Mouse (Mus musculus): ENCODE measurements at regions not wholly inside any gene's neighbourhood (a gene's known extent, or its start where the extent isn't known, plus 50 kb on each side); places are given as distances from the start of the nearest gene placed in this dataset.

- no peaks in the 10 kb centered on the region for H3K27me3 ChIP-seq (ENCODE audit: insufficient read depth, low read length)
- no peaks in the 10 kb centered on the region for H3K36me3 ChIP-seq (ENCODE audit: insufficient read depth, low read length)
- H3K9me3 ChIP-seq (ENCODE audit: low read length): no peaks in the 10 kb centered on the region
- no peak overlapping the region for H3K4me3 ChIP-seq (replicated peaks; ENCODE audit: low read length)
- peaks cover 7% of the 10 kb centered on the region for H3K4me1 ChIP-seq (replicated peaks; ENCODE audit: low read depth, low read length)
- TF ChIP-seq CTCF (conservative IDR thresholded peaks at IDR 0.05; ENCODE audit: low read length): no peak
- no peak for TF ChIP-seq NANOG (IDR thresholded peaks at IDR 0.05; ENCODE audit: borderline replicate concordance, low read length)
- no peak for TF ChIP-seq POU5F1 (IDR thresholded peaks at IDR 0.05; ENCODE audit: borderline replicate concordance, low read length)
These were observed 99.0 kb upstream of the Rnaseh2b start for GRCm38 (mm10) chr14:62193371-62193770.

- no peaks in the 10 kb centered on the region for H3K27me3 ChIP-seq (ENCODE audit: insufficient read depth, low read length)
These were observed 95.6 kb upstream of the Rnaseh2b start for GRCm38 (mm10) chr14:62196776-62197175.

DNA sequence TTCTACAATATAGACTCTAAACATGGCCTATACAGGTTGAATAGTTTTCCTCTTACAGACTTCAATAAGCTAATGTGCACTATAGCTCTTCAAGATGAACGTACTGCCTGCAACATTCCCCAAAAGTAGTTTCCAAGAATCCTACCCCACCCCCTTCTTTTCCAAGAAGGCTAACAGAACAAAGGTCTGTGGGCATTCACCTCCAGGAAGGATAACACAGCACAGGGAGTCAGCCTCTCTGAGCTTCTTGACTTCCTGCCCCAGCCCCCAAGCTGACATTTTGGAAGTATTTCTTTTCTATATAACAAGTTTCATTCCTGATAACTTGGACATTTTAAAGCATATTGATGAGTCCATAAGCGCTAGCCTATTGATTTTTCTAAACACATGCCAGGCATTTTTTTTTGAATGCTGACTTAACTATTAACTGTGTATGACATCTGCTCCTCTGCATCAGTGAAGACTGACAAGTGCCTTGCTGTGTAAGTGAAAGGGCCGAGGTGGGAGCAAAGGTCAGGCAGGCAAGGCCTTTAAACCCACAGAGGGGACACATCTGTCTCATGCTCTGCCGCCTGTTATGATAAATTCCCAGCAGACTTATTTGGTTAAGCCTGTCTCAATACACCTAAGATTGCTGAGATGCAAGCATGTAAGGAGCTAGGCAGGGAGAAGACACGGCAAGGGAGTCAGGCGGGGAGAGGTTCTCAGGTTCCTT lies 93.8 kb upstream of the Rnaseh2b start:
- H3K4me1 ChIP-seq (replicated peaks; ENCODE audit: low read depth, low read length): peaks cover 2% of the 10 kb centered on the region
- no peak for TF ChIP-seq CTCF (conservative IDR thresholded peaks at IDR 0.05; ENCODE audit: low read length)
- no peak for TF ChIP-seq NANOG (IDR thresholded peaks at IDR 0.05; ENCODE audit: borderline replicate concordance, low read length)
- no peaks in the 10 kb centered on the region for H3K9me3 ChIP-seq (ENCODE audit: low read length)
- no peak overlapping the region for H3K4me3 ChIP-seq (replicated peaks; ENCODE audit: low read length)
- no peaks in the 10 kb centered on the region; the same call in 1 of the 2 replicates for H3K27me3 ChIP-seq (ENCODE audit: insufficient read depth, low read length)
- no peaks in the 10 kb centered on the region for H3K36me3 ChIP-seq (ENCODE audit: insufficient read depth, low read length)

More at GRCm38 (mm10) chr14:62196776-62197175, 95.6 kb upstream of the Rnaseh2b start:
- Histone ChIP-seq H3K36me3 (ENCODE audit: insufficient read depth, low read length) (no peaks in the 10 kb centered on the region), H3K4me3 (replicated peaks; ENCODE audit: low read length) (no peak overlapping the region), H3K9me3 (ENCODE audit: low read length) (no peaks in the 10 kb centered on the region), H3K4me1 (replicated peaks; ENCODE audit: low read depth, low read length) (peaks cover 7% of the 10 kb centered on the region)
- TF ChIP-seq POU5F1 (IDR thresholded peaks at IDR 0.05; ENCODE audit: borderline replicate concordance, low read length) (no peak), CTCF (conservative IDR thresholded peaks at IDR 0.05; ENCODE audit: low read length) (no peak), NANOG (IDR thresholded peaks at IDR 0.05; ENCODE audit: borderline replicate concordance, low read length) (no peak)

DNA sequence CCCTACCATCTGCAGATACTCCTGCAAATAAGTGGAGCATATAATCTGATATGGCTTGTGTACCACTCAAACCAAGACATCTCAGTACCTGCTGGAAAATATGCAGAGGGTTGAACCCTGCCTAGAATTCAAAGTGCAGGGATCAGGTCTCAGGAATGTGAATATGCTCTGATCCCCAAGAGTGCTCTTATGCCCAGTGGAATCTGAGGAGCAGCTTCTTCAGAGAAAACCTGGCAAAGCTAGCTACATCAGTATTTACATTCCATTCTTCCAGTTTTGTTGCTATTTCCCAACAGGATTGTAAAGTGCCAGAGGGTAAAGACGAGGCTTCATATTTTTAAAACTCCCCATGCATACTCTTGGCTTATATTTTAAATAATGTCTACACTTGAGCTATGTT lies 77.3 kb upstream of the Rnaseh2b start:
- Histone ChIP-seq H3K36me3 (ENCODE audit: insufficient read depth, low read length) (no peaks in the 10 kb centered on the region), H3K4me1 (replicated peaks; ENCODE audit: low read depth, low read length) (peaks cover 27% of the 10 kb centered on the region), H3K9me3 (ENCODE audit: low read length) (peaks cover 4% of the 10 kb centered on the region; the same call in 1 of the 2 replicates), H3K4me3 (replicated peaks; ENCODE audit: low read length) (no peak overlapping the region), H3K27me3 (ENCODE audit: insufficient read depth, low read length) (0 out of 2 replicates have a peak, but pooled peaks cover 2% of the 10 kb centered on the region)
- TF ChIP-seq CTCF (conservative IDR thresholded peaks at IDR 0.05; ENCODE audit: low read length) (no peak), NANOG (IDR thresholded peaks at IDR 0.05; ENCODE audit: borderline replicate concordance, low read length) (no peak), POU5F1 (IDR thresholded peaks at IDR 0.05; ENCODE audit: borderline replicate concordance, low read length) (no peak)

- H3K36me3 ChIP-seq (ENCODE audit: insufficient read depth, low read length): no peaks in the 10 kb centered on the region
- peaks cover 27% of the 10 kb centered on the region for H3K4me1 ChIP-seq (replicated peaks; ENCODE audit: low read depth, low read length)
- 0 out of 2 replicates have a peak, but pooled peaks cover under 1% of the 10 kb centered on the region for H3K27me3 ChIP-seq (ENCODE audit: insufficient read depth, low read length)
- H3K4me3 ChIP-seq (replicated peaks; ENCODE audit: low read length): no peak overlapping the region
- H3K9me3 ChIP-seq (ENCODE audit: low read length): peaks cover 4% of the 10 kb centered on the region; the same call in 1 of the 2 replicates
- TF ChIP-seq CTCF (conservative IDR thresholded peaks at IDR 0.05; ENCODE audit: low read length) (no peak), NANOG (IDR thresholded peaks at IDR 0.05; ENCODE audit: borderline replicate concordance, low read length) (no peak), POU5F1 (IDR thresholded peaks at IDR 0.05; ENCODE audit: borderline replicate concordance, low read length) (no peak)
These were observed 75.4 kb upstream of the Rnaseh2b start for GRCm38 (mm10) chr14:62216995-62217394.

DNA sequence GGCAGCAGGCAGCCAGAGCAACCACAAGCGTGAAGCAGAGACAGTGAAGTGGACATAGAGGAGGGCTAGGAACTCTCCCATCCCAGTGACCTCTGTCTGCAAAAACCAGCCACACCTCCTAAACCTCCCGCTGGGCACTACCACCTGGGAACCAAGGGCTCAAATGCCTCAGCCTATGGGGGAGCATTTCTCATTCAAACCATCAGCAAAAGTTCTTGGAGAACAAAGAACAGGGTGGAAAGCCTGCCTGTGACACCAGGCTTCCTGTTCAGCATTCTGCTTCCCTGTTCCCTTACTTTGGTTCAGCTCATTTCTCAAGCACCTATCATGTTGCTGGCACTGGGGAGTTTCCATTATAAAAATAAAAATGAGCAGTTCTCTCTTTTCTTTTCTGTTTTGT lies 74.4 kb upstream of the Rnaseh2b start:
- no peaks in the 10 kb centered on the region for H3K36me3 ChIP-seq (ENCODE audit: insufficient read depth, low read length)
- peaks cover 28% of the 10 kb centered on the region for H3K4me1 ChIP-seq (replicated peaks; ENCODE audit: low read depth, low read length)
- no peak for TF ChIP-seq POU5F1 (IDR thresholded peaks at IDR 0.05; ENCODE audit: borderline replicate concordance, low read length)
- TF ChIP-seq NANOG (IDR thresholded peaks at IDR 0.05; ENCODE audit: borderline replicate concordance, low read length): peak; percentile 50; the same call in 1 of the 2 replicates
- TF ChIP-seq CTCF (conservative IDR thresholded peaks at IDR 0.05; ENCODE audit: low read length): no peak
- no peak overlapping the region for H3K4me3 ChIP-seq (replicated peaks; ENCODE audit: low read length)
- no peaks in the 10 kb centered on the region for H3K9me3 ChIP-seq (ENCODE audit: low read length)
- no peaks in the 10 kb centered on the region for H3K27me3 ChIP-seq (ENCODE audit: insufficient read depth, low read length)

DNA sequence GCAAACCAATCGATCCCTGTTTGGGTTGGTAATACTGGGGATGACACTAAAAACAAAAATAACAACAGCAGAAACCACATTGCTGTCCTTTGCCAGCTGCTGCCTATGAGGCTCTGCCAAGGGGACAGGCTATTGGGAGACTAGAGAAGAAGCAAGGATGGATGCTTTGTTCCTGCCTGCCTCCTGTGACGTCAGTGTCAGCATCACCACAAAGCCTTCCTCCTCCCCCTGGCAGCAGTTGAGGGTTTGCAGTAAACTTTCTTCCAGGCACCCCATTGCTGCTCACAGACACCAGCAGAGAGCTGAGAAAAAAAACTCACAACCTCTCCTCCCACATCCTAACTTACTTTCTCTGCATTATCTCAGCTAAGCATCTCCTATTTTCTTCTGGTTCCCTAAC lies 73.7 kb upstream of the Rnaseh2b start:
- Histone ChIP-seq H3K36me3 (ENCODE audit: insufficient read depth, low read length) (no peaks in the 10 kb centered on the region), H3K4me3 (replicated peaks; ENCODE audit: low read length) (no peak overlapping the region), H3K27me3 (ENCODE audit: insufficient read depth, low read length) (no peaks in the 10 kb centered on the region), H3K4me1 (replicated peaks; ENCODE audit: low read depth, low read length) (peaks cover 33% of the 10 kb centered on the region), H3K9me3 (ENCODE audit: low read length) (no peaks in the 10 kb centered on the region)
- TF ChIP-seq POU5F1 (IDR thresholded peaks at IDR 0.05; ENCODE audit: borderline replicate concordance, low read length): no peak
- no peak for TF ChIP-seq NANOG (IDR thresholded peaks at IDR 0.05; ENCODE audit: borderline replicate concordance, low read length)
- no peak for TF ChIP-seq CTCF (conservative IDR thresholded peaks at IDR 0.05; ENCODE audit: low read length)

GRCm38 (mm10) chr14:62220770-62221169 lies 71.6 kb upstream of the Rnaseh2b start:
- H3K36me3 ChIP-seq (ENCODE audit: insufficient read depth, low read length): no peaks in the 10 kb centered on the region
- H3K4me3 ChIP-seq (replicated peaks; ENCODE audit: low read length): no peak overlapping the region
- H3K9me3 ChIP-seq (ENCODE audit: low read length): no peaks in the 10 kb centered on the region
- H3K4me1 ChIP-seq (replicated peaks; ENCODE audit: low read depth, low read length): peaks cover 33% of the 10 kb centered on the region
- H3K27me3 ChIP-seq (ENCODE audit: insufficient read depth, low read length): no peaks in the 10 kb centered on the region
- TF ChIP-seq CTCF (conservative IDR thresholded peaks at IDR 0.05; ENCODE audit: low read length) (no peak), NANOG (IDR thresholded peaks at IDR 0.05; ENCODE audit: borderline replicate concordance, low read length) (no peak), POU5F1 (IDR thresholded peaks at IDR 0.05; ENCODE audit: borderline replicate concordance, low read length) (no peak)
